Mouse (Mus musculus): Measurements from ENCODE around the gene Tmem217. TPM values are rescaled to one million over a fixed set of nuclear protein-coding genes. Genes with fewer than 3 reads are reported as not detected.
"Not testable (repeated sequence)": the region's sequence is repeated elsewhere in the genome, so short reads cannot be mapped to it uniquely, and the experiment has no call there.

The Tmem217 gene
- total and polyA plus RNA-seq, 3 experiments, result 0.26 to 0.76 TPM; not detected in 1

GRCm38 (mm10) chr17:29525613-29526012 is 26.6 kb downstream of the Tmem217 start:
- no peaks in the 10 kb centered on the region for H3K79me2 ChIP-seq (replicated peaks; ENCODE audit: control insufficient read depth, extremely low read depth, insufficient read depth, poor library complexity, severe bottlenecking)
- in situ Hi-C loops (cut with MboI; ENCODE audit: low pct_ligation_motif_present, low pct_unique_long_range_greater_than_20kb, low sequenced_read_pairs) (no loop called here), dilution Hi-C loops (cut with MboI; ENCODE audit: extremely low pct_ligation_motif_present, extremely low pct_unique_long_range_greater_than_20kb, low sequenced_read_pairs) (no loop called here)

GRCm38 (mm10) chr17:29519731-29520130 is 32.5 kb downstream of the Tmem217 start:
- Histone ChIP-seq H3K4me3 (replicated peaks in 1 of 3; ENCODE audit: low read depth in 2 of 3, low read length in 2 of 3, poor library complexity in 1 of 3) (no peak overlapping the region), H3K27me3 (replicated peaks) (no peaks in the 10 kb centered on the region), H3K27ac (ENCODE audit: insufficient read depth, low read depth) (no peak overlapping the region), H3K36me3 (replicated peaks in 1 of 2; ENCODE audit: control insufficient read depth in 1 of 2, insufficient read depth in 1 of 2, low read length in 1 of 2) (no peaks in the 10 kb centered on the region), H3K4me1 (ENCODE audit: control insufficient read depth in 1 of 2, insufficient read depth in 2 of 2) (peaks cover 0 to 5% of the 10 kb centered on the region in 2 experiments; a peak in 1 of 4 replicates), H3K4me2 (ENCODE audit: insufficient read depth, low read depth, poor library complexity, severe bottlenecking) (no peak overlapping the region), H3K79me2 (replicated peaks; ENCODE audit: control insufficient read depth, extremely low read depth, insufficient read depth, poor library complexity, severe bottlenecking) (no peaks in the 10 kb centered on the region), H3K9me3 (replicated peaks; ENCODE audit: low read length) (peaks cover 10% of the 10 kb centered on the region), H3K9ac (ENCODE audit: insufficient read depth, low read depth) (no peak overlapping the region)
- in situ Hi-C loops (cut with MboI; ENCODE audit: low pct_ligation_motif_present, low pct_unique_long_range_greater_than_20kb, low sequenced_read_pairs), result no loop called here
- dilution Hi-C loops (cut with MboI; ENCODE audit: extremely low pct_ligation_motif_present, extremely low pct_unique_long_range_greater_than_20kb, low sequenced_read_pairs), result no loop called here
- TF ChIP-seq ELF1 (IDR thresholded peaks at IDR 0.05; ENCODE audit: low read depth, low read length), result no peak
- TF ChIP-seq JUN (IDR thresholded peaks at IDR 0.05; ENCODE audit: insufficient read depth, low read depth, low read length), result no peak
- no peak for DNase-seq (ENCODE audit: extremely low read depth)

More at GRCm38 (mm10) chr17:29525613-29526012, 26.6 kb downstream of the Tmem217 start:
- H3K9ac ChIP-seq (ENCODE audit: insufficient read depth, low read depth), result no peak overlapping the region
- TF ChIP-seq ZKSCAN1 (IDR thresholded peaks at IDR 0.05; ENCODE audit: borderline replicate concordance, low read depth, low read length) (no peak), MYC (IDR thresholded peaks at IDR 0.05; ENCODE audit: low read depth, low read length) (no peak), ZNF384 (IDR thresholded peaks at IDR 0.05; ENCODE audit: low read depth, low read length) (no peak), RCOR1 (conservative IDR thresholded peaks at IDR 0.05; ENCODE audit: low read depth, low read length) (no peak), PAX5 (IDR thresholded peaks at IDR 0.05; ENCODE audit: low read length) (no peak), USF1 (IDR thresholded peaks at IDR 0.05; ENCODE audit: low read depth, low read length) (no peak), MAX (IDR thresholded peaks at IDR 0.05; ENCODE audit: low read length) (no peak), ELF1 (IDR thresholded peaks at IDR 0.05; ENCODE audit: low read depth, low read length) (no peak), CHD1 (IDR thresholded peaks at IDR 0.05; ENCODE audit: low read depth, low read length) (no peak), POLR2AphosphoS2 (IDR thresholded peaks at IDR 0.05; ENCODE audit: low read depth, low read length) (no peak), ZC3H11A (IDR thresholded peaks at IDR 0.05; ENCODE audit: low read depth, low read length) (no peak), TBP (conservative IDR thresholded peaks at IDR 0.05; ENCODE audit: low read depth, low read length) (no peak), POLR2A (IDR thresholded peaks at IDR 0.05; ENCODE audit: low read depth, low read length) (no peak), RAD21 (IDR thresholded peaks at IDR 0.05; ENCODE audit: low read depth, low read length) (no peak), SIN3A (IDR thresholded peaks at IDR 0.05; ENCODE audit: low read length) (no peak), JUND (conservative IDR thresholded peaks at IDR 0.05; ENCODE audit: low read depth, low read length) (no peak)
- H3K27ac ChIP-seq (ENCODE audit: insufficient read depth, low read depth), result no peak overlapping the region
- H3K9me3 ChIP-seq (replicated peaks; ENCODE audit: low read length), result peaks cover 34% of the 10 kb centered on the region
- no peaks in the 10 kb centered on the region for H3K27me3 ChIP-seq (replicated peaks)
- no peaks in the 10 kb centered on the region for H3K4me1 ChIP-seq (ENCODE audit: control insufficient read depth in 1 of 2, insufficient read depth in 2 of 2)
- no peak overlapping the region for H3K4me3 ChIP-seq (replicated peaks in 1 of 3; ENCODE audit: low read depth in 2 of 3, low read length in 2 of 3, poor library complexity in 1 of 3)
- no peak overlapping the region for H3K4me2 ChIP-seq (ENCODE audit: insufficient read depth, low read depth, poor library complexity, severe bottlenecking)
- H3K36me3 ChIP-seq (replicated peaks in 1 of 2; ENCODE audit: control insufficient read depth in 1 of 2, insufficient read depth in 1 of 2, low read length in 1 of 2), result no peaks in the 10 kb centered on the region
- DNase-seq (ENCODE audit: extremely low read depth), result no peak

- H3K9me3 ChIP-seq (replicated peaks; ENCODE audit: low read length); in situ Hi-C loops (cut with MboI; ENCODE audit: low pct_ligation_motif_present, low pct_unique_long_range_greater_than_20kb, low sequenced_read_pairs); H3K4me2 ChIP-seq (ENCODE audit: insufficient read depth, low read depth, poor library complexity, severe bottlenecking); H3K79me2 ChIP-seq (replicated peaks; ENCODE audit: control insufficient read depth, extremely low read depth, insufficient read depth, poor library complexity, severe bottlenecking); H3K36me3 ChIP-seq (replicated peaks in 1 of 2; ENCODE audit: control insufficient read depth in 1 of 2, insufficient read depth in 1 of 2, low read length in 1 of 2); H3K4me3 ChIP-seq (replicated peaks in 1 of 3; ENCODE audit: low read depth in 2 of 3, low read length in 2 of 3, poor library complexity in 1 of 3); H3K4me1 ChIP-seq (ENCODE audit: control insufficient read depth in 1 of 2, insufficient read depth in 2 of 2); H3K27me3 ChIP-seq (replicated peaks); DNase-seq (ENCODE audit: extremely low read depth); H3K27ac ChIP-seq (ENCODE audit: insufficient read depth, low read depth); dilution Hi-C loops (cut with MboI; ENCODE audit: extremely low pct_ligation_motif_present, extremely low pct_unique_long_range_greater_than_20kb, low sequenced_read_pairs); H3K9ac ChIP-seq (ENCODE audit: insufficient read depth, low read depth): not testable (repeated sequence)
Measured at GRCm38 (mm10) chr17:29518665-29519064, 33.5 kb downstream of the Tmem217 start.

Measured in CH12.LX (cell line).